In genomic region chr5:106502684-106503545, GRCm38 (mm10) we compare ENCODE assay signal across 19 mouse cellular contexts. TPM values are rescaled to one million over a fixed set of nuclear protein-coding genes. Genes with fewer than 3 reads are reported as not detected.
A peak's percentile ranks its signal among the peaks of the same experiment; 100 is the strongest.
DNase-seq lines count a peak whose midpoint lies in the region; ATAC-seq and TF ChIP-seq lines count a peak whose summit lies in the region.
"Had no signal": no experiment of that assay in that cellular context is flagged by ENCODE, and none has a peak within 500 bp of the region (broad histone marks: within the 10 kb centered on the region; RNA-seq: fewer than 3 reads in every experiment).

No protein-coding gene starts in this region.

- DNase-seq in brain, embryonic 14.5 days (ENCODE audit: low read depth) = peak; percentile 71
- no peak for DNase-seq in spleen, postnatal 14 days (ENCODE audit: low spot score in 2 of 2)
- DNase-seq: cerebellum, adult 9-10 months; kidney, postnatal 36 days; lung, postnatal 10 days had no signal

- H3K27ac ChIP-seq in forebrain, embryonic 12.5 days = peak overlapping the region; percentile 53; the same call in 1 of the 2 replicates
- no peak overlapping the region for H3K27ac ChIP-seq in hindbrain, embryonic 16.5 days (ENCODE audit: low read depth, low read length)
- no peak overlapping the region for H3K27ac ChIP-seq in midbrain, embryonic 16.5 days (ENCODE audit: low read length)
- H3K27ac ChIP-seq in kidney, embryonic 16.5 days (ENCODE audit: low read length) = no peak overlapping the region
- H3K27ac ChIP-seq: left cerebral cortex, adult 2 months had no signal

- H3K27me3 ChIP-seq in forebrain, embryonic 12.5 days = peaks cover 23% of the 10 kb centered on the region; the same call in 1 of the 2 replicates
- H3K27me3 ChIP-seq in hindbrain, embryonic 16.5 days (replicated peaks; ENCODE audit: control insufficient read depth, insufficient read depth, low read length) = no peaks in the 10 kb centered on the region
- H3K27me3 ChIP-seq in midbrain, embryonic 16.5 days (ENCODE audit: control insufficient read depth, insufficient read depth, low read depth, low read length) = no peaks in the 10 kb centered on the region
- no peaks in the 10 kb centered on the region for H3K27me3 ChIP-seq in kidney, embryonic 16.5 days (ENCODE audit: insufficient read depth, low read length)

- H3K9ac ChIP-seq in forebrain, embryonic 12.5 days = no peak overlapping the region
- H3K9ac ChIP-seq in hindbrain, embryonic 16.5 days (ENCODE audit: low read depth, low read length) = no peak overlapping the region
- 0 out of 2 replicates have a peak overlapping the region, but pooled peaks have one; percentile 34 for H3K9ac ChIP-seq in midbrain, embryonic 16.5 days (ENCODE audit: low read depth, low read length)
- no peak overlapping the region for H3K9ac ChIP-seq in kidney, embryonic 16.5 days (replicated peaks; ENCODE audit: low read length)

- peaks cover 32% of the 10 kb centered on the region for H3K4me1 ChIP-seq in forebrain, embryonic 12.5 days
- no peaks in the 10 kb centered on the region for H3K4me1 ChIP-seq in hindbrain, embryonic 16.5 days (ENCODE audit: control insufficient read depth, insufficient read depth, low read depth, low read length)
- H3K4me1 ChIP-seq in midbrain, embryonic 16.5 days (ENCODE audit: control insufficient read depth, insufficient read depth, low read length) = peaks cover 5% of the 10 kb centered on the region
- H3K4me1 ChIP-seq in kidney, embryonic 16.5 days (ENCODE audit: insufficient read depth, low read length) = no peaks in the 10 kb centered on the region

- H3K36me3 ChIP-seq in forebrain, embryonic 12.5 days (replicated peaks) = no peaks in the 10 kb centered on the region
- H3K36me3 ChIP-seq in hindbrain, embryonic 16.5 days (ENCODE audit: control insufficient read depth, insufficient read depth, low read length) = no peaks in the 10 kb centered on the region
- no peaks in the 10 kb centered on the region for H3K36me3 ChIP-seq in midbrain, embryonic 16.5 days (ENCODE audit: control insufficient read depth, insufficient read depth, low read length)
- H3K36me3 ChIP-seq in kidney, embryonic 16.5 days (ENCODE audit: insufficient read depth, low read length) = no peaks in the 10 kb centered on the region

- TF ChIP-seq POLR2A in brain, embryonic 14.5 days (IDR thresholded peaks at IDR 0.05; ENCODE audit: borderline replicate concordance, extremely low read depth, insufficient read depth, insufficient read length, poor library complexity, severe bottlenecking) = no peak

- peak; percentile 72 for ATAC-seq in forebrain, embryonic 12.5 days (ENCODE audit: low FRiP score)
- 0 out of 2 replicates have a peak, but pooled peaks have one; percentile 30 for ATAC-seq in hindbrain, embryonic 16.5 days
- peak; percentile 56 for ATAC-seq in midbrain, embryonic 16.5 days
- ATAC-seq in kidney, embryonic 16.5 days (ENCODE audit: low FRiP score, low TSS enrichment) = no peak
- no peak for ATAC-seq in megakaryocyte-erythroid progenitor cell, adult 5-6 weeks (replicated peaks; ENCODE audit: low FRiP score, low TSS enrichment, poor library complexity, severe bottlenecking)

- H3K4me2 ChIP-seq in forebrain, embryonic 12.5 days = no peak overlapping the region
- H3K4me2 ChIP-seq in hindbrain, embryonic 16.5 days (ENCODE audit: low read length) = no peak overlapping the region
- no peak overlapping the region for H3K4me2 ChIP-seq in midbrain, embryonic 16.5 days (ENCODE audit: low read length)
- H3K4me2 ChIP-seq in kidney, embryonic 16.5 days (replicated peaks; ENCODE audit: low read depth, low read length) = no peak overlapping the region

- H3K9me3 ChIP-seq in forebrain, embryonic 12.5 days = no peaks in the 10 kb centered on the region
- H3K9me3 ChIP-seq in hindbrain, embryonic 16.5 days (ENCODE audit: control insufficient read depth, low read length) = no peaks in the 10 kb centered on the region
- H3K9me3 ChIP-seq in midbrain, embryonic 16.5 days (replicated peaks; ENCODE audit: control insufficient read depth, low read length, poor library complexity, severe bottlenecking) = no peaks in the 10 kb centered on the region
- H3K9me3 ChIP-seq in kidney, embryonic 16.5 days (ENCODE audit: low read length) = no peaks in the 10 kb centered on the region

- WGBS in forebrain, embryonic 12.5 days = 50% methylated on average over 12 of the region's 12 CpGs
- 30% methylated on average over 12 of the region's 12 CpGs for WGBS in hindbrain, embryonic 16.5 days
- 36% methylated on average over 12 of the region's 12 CpGs for WGBS in midbrain, embryonic 16.5 days
- WGBS in kidney, embryonic 16.5 days = 72% methylated on average over 12 of the region's 12 CpGs

- no peak for TF ChIP-seq CTCF in brain, embryonic 14.5 days (IDR thresholded peaks at IDR 0.05; ENCODE audit: borderline replicate concordance, extremely low read depth, insufficient read depth, insufficient read length)

- H3K4me3 ChIP-seq in forebrain, embryonic 12.5 days (replicated peaks) = no peak overlapping the region
- no peak overlapping the region for H3K4me3 ChIP-seq in hindbrain, embryonic 16.5 days (ENCODE audit: low read length)
- no peak overlapping the region for H3K4me3 ChIP-seq in midbrain, embryonic 16.5 days (ENCODE audit: low read depth, low read length)
- no peak overlapping the region for H3K4me3 ChIP-seq in kidney, embryonic 16.5 days (ENCODE audit: low read length)
- H3K4me3 ChIP-seq: left cerebral cortex, adult 2 months had no signal

RNA-seq across cellular contexts. Expression of gene Barhl2, which starts 44.9 kb away (rescaled TPM):
- 18.0 and 26.0 TPM in 2 replicates for polyA plus RNA-seq in brain, embryonic 14.5 days (2012; rRNA removed)
- polyA plus RNA-seq in forebrain, embryonic 12.5 days (2016; fragmentation: Nextera tagmentation; extraction: Ambion mirVana) = 6.2 and 7.6 TPM in 2 replicates
- 1.0 and 1.2 TPM in 2 replicates for polyA plus RNA-seq in hindbrain, embryonic 16.5 days (2015; fragmentation: Nextera tagmentation; extraction: Ambion mirVana)
- 6.8 and 8.5 TPM in 2 replicates for polyA plus RNA-seq in midbrain, embryonic 16.5 days (2015; fragmentation: Nextera tagmentation; extraction: Ambion mirVana)
- not detected in 2 replicates for polyA plus RNA-seq in kidney, embryonic 16.5 days (2015; fragmentation: Nextera tagmentation; extraction: Ambion mirVana)
- total RNA-seq in megakaryocyte-erythroid progenitor cell, adult 5-6 weeks (2014; fragmentation: Nextera tagmentation) = not detected in 2 replicates
- not detected in 2 replicates for total RNA-seq in megakaryocyte-erythroid progenitor cell, adult 5-6 weeks (2017)
- total RNA-seq: gastrocnemius, postnatal 4 days; liver, adult 2 months; MEL had no signal
- polyA plus RNA-seq: C2C12; embryonic facial prominence, embryonic 14.5 days; heart, embryonic 16.5 days; intestine, embryonic 14.5 days; liver, adult 2 months; thymus, postnatal 0 days had no signal

Comparison
In these comparisons a context has a peak if more than half of its experiments do, and no peak if none do; other contexts are left out.
1. ATAC-seq: peak in forebrain, embryonic 12.5 days (single experiment), hindbrain, embryonic 16.5 days (single experiment) and midbrain, embryonic 16.5 days (single experiment); none in kidney, embryonic 16.5 days (single experiment) and megakaryocyte-erythroid progenitor cell, adult 5-6 weeks (single experiment).